Mouse (Mus musculus) lung, adult 18-20 months (tissue): ENCODE measurements around the gene Kif6.

ENCODE experiments used
- DNase-seq, 2 experiments: peaks; one replicate each; pipeline ENCODE4 v3.0.0; 2022; ENCODE audit warnings: mixed read lengths in 2 of 2

Kif6 gene

GRCm38 (mm10) chr17:49933806-49934205 is 318.9 kb downstream of the Kif6 start:
- no peak for DNase-seq

GRCm38 (mm10) chr17:49934586-49934985 is 319.6 kb downstream of the Kif6 start:
- DNase-seq, result no peak

- peak; percentile 42 to 56 for DNase-seq
These were observed 320.8 kb downstream of the Kif6 start for GRCm38 (mm10) chr17:49935602-49936205.

- no peak for DNase-seq
These were observed 321.3 kb downstream of the Kif6 start for GRCm38 (mm10) chr17:49936214-49936613.

- DNase-seq, result no peak
These were observed 324.2 kb downstream of the Kif6 start for GRCm38 (mm10) chr17:49939146-49939545.

- DNase-seq, result no peak
These were observed 327.7 kb downstream of the Kif6 start for GRCm38 (mm10) chr17:49942674-49943073.

- peak; percentile 34 to 51 for DNase-seq
These were observed 336.5 kb downstream of the Kif6 start for GRCm38 (mm10) chr17:49951491-49951855.

GRCm38 (mm10) chr17:49951856-49952607 is 337.1 kb downstream of the Kif6 start:
- DNase-seq, result peak in 1 of 2 experiments; percentile 3

GRCm38 (mm10) chr17:49959021-49959420 is 344.1 kb downstream of the Kif6 start:
- DNase-seq, result no peak
